Mouse (Mus musculus): ENCODE measurements around the gene Pgm5. TPM values are rescaled to one million over a fixed set of nuclear protein-coding genes. Genes with fewer than 3 reads are reported as not detected.

Gene Pgm5
- polyA plus RNA-seq, 1 experiment, result 2.4 TPM

DNA sequence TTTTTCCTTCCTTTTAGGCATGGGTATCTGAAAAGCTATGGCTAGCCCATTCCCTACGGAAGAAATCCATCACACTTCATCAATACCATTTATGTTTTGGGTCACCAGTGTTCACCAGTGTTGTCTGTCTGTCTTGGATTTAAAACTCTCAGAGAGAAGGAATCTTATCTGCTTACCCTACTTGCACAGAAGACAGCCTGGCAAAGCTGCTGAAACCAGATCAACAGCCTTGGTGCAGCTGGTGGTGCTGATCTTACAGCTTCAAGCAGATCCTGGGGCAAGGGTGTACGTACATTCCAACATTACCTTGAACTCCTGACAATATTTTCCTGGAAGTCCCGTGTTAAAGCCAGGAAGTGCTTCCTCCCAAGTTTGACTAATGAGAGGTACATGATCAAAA, 55.6 kb downstream of the Pgm5 start:
- no peak overlapping the region for H3K4me3 ChIP-seq (replicated peaks; ENCODE audit: control insufficient read depth, low read depth, low read length)
- TF ChIP-seq POLR2A (IDR thresholded peaks at IDR 0.05; ENCODE audit: borderline replicate concordance, control insufficient read depth, low read depth, low read length) (no peak), CTCF (IDR thresholded peaks at IDR 0.05; ENCODE audit: control insufficient read depth, insufficient read depth, low read length) (no peak)
- no peaks in the 10 kb centered on the region for H3K4me1 ChIP-seq (ENCODE audit: control insufficient read depth, insufficient read depth, low read length)
- no peak overlapping the region for H3K27ac ChIP-seq (ENCODE audit: control insufficient read depth, insufficient read depth, low read depth, low read length, poor library complexity)
- 65% methylated on average over 3 of the region's 3 CpGs for WGBS

GRCm38 (mm10) chr19:24797606-24798005, 64.0 kb downstream of the Pgm5 start:
- Histone ChIP-seq H3K27ac (ENCODE audit: control insufficient read depth, insufficient read depth, low read depth, low read length, poor library complexity) (no peak overlapping the region), H3K4me1 (ENCODE audit: control insufficient read depth, insufficient read depth, low read length) (no peaks in the 10 kb centered on the region), H3K4me3 (replicated peaks; ENCODE audit: control insufficient read depth, low read depth, low read length) (no peak overlapping the region)
- TF ChIP-seq CTCF (IDR thresholded peaks at IDR 0.05; ENCODE audit: control insufficient read depth, insufficient read depth, low read length) (no peak), POLR2A (IDR thresholded peaks at IDR 0.05; ENCODE audit: borderline replicate concordance, control insufficient read depth, low read depth, low read length) (no peak)
- 2% methylated on average over 9 of the region's 9 CpGs for WGBS

DNA sequence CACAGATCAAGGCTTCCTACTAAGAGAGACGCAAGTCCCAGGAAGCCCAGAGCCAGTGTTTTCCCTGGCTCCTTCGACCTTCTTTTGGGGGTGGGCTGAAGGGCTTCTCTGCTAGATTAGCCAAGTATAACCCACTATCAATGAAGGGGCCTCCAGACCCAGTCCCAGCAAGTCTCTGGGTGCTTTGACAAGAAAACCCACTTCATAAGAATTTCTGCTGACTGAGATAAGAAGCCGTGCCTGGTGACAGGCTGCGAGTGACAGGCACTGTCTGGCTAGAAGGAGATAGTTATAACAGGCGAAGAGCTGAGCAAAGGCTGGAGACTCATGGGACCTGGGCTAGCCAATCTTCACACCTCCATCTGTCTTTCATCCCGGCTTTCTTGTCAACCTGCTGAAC, 67.3 kb downstream of the Pgm5 start:
- no peak overlapping the region for H3K4me3 ChIP-seq (replicated peaks; ENCODE audit: control insufficient read depth, low read depth, low read length)
- TF ChIP-seq POLR2A (IDR thresholded peaks at IDR 0.05; ENCODE audit: borderline replicate concordance, control insufficient read depth, low read depth, low read length) (no peak), CTCF (IDR thresholded peaks at IDR 0.05; ENCODE audit: control insufficient read depth, insufficient read depth, low read length) (no peak)
- 60% methylated on average over 6 of the region's 6 CpGs for WGBS
- no peaks in the 10 kb centered on the region for H3K4me1 ChIP-seq (ENCODE audit: control insufficient read depth, insufficient read depth, low read length)
- no peak overlapping the region for H3K27ac ChIP-seq (ENCODE audit: control insufficient read depth, insufficient read depth, low read depth, low read length, poor library complexity)

- 59% methylated on average over 9 of the region's 9 CpGs for WGBS
- H3K27ac ChIP-seq (ENCODE audit: control insufficient read depth, insufficient read depth, low read depth, low read length, poor library complexity), result no peak overlapping the region
- H3K4me1 ChIP-seq (ENCODE audit: control insufficient read depth, insufficient read depth, low read length), result no peaks in the 10 kb centered on the region
- no peak overlapping the region for H3K4me3 ChIP-seq (replicated peaks; ENCODE audit: control insufficient read depth, low read depth, low read length)
- no peak for TF ChIP-seq CTCF (IDR thresholded peaks at IDR 0.05; ENCODE audit: control insufficient read depth, insufficient read depth, low read length)
- no peak for TF ChIP-seq POLR2A (IDR thresholded peaks at IDR 0.05; ENCODE audit: borderline replicate concordance, control insufficient read depth, low read depth, low read length)
Measured at GRCm38 (mm10) chr19:24793545-24794139, 68.0 kb downstream of the Pgm5 start.

- Histone ChIP-seq H3K4me1 (ENCODE audit: control insufficient read depth, insufficient read depth, low read length) (no peaks in the 10 kb centered on the region), H3K27ac (ENCODE audit: control insufficient read depth, insufficient read depth, low read depth, low read length, poor library complexity) (no peak overlapping the region)
- WGBS, result 79% methylated on average over 5 of the region's 5 CpGs
Measured at GRCm38 (mm10) chr19:24792876-24793275, 68.8 kb downstream of the Pgm5 start.

DNA sequence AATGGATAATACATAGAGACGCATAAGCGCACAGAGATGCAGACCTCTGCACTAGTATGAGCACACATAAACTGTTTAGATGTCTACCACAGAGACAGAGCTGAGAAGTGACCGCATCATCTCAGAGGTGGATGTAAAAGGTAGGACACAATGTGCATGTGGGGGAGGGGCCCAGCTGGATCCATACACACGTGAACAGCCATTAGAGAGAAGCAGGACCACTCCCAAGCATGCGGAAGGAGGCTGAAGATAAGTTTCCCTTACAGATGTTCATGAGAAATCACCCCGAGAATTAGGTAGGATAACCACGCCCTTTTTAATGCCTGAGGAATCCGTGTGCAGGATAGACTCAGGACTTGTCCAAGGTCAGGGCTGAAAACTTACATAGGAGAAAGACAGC, 75.8 kb downstream of the Pgm5 start:
- no peak for TF ChIP-seq CTCF (IDR thresholded peaks at IDR 0.05; ENCODE audit: control insufficient read depth, insufficient read depth, low read length)
- no peak for TF ChIP-seq POLR2A (IDR thresholded peaks at IDR 0.05; ENCODE audit: borderline replicate concordance, control insufficient read depth, low read depth, low read length)
- 81% methylated on average over 8 of the region's 8 CpGs for WGBS
- H3K4me1 ChIP-seq (ENCODE audit: control insufficient read depth, insufficient read depth, low read length), result no peaks in the 10 kb centered on the region
- no peak overlapping the region for H3K27ac ChIP-seq (ENCODE audit: control insufficient read depth, insufficient read depth, low read depth, low read length, poor library complexity)
- H3K4me3 ChIP-seq (replicated peaks; ENCODE audit: control insufficient read depth, low read depth, low read length), result no peak overlapping the region

More at GRCm38 (mm10) chr19:24792876-24793275, 68.8 kb downstream of the Pgm5 start:
- no peak overlapping the region for H3K4me3 ChIP-seq (replicated peaks; ENCODE audit: control insufficient read depth, low read depth, low read length)
- TF ChIP-seq POLR2A (IDR thresholded peaks at IDR 0.05; ENCODE audit: borderline replicate concordance, control insufficient read depth, low read depth, low read length), result no peak
- no peak for TF ChIP-seq CTCF (IDR thresholded peaks at IDR 0.05; ENCODE audit: control insufficient read depth, insufficient read depth, low read length)

DNA sequence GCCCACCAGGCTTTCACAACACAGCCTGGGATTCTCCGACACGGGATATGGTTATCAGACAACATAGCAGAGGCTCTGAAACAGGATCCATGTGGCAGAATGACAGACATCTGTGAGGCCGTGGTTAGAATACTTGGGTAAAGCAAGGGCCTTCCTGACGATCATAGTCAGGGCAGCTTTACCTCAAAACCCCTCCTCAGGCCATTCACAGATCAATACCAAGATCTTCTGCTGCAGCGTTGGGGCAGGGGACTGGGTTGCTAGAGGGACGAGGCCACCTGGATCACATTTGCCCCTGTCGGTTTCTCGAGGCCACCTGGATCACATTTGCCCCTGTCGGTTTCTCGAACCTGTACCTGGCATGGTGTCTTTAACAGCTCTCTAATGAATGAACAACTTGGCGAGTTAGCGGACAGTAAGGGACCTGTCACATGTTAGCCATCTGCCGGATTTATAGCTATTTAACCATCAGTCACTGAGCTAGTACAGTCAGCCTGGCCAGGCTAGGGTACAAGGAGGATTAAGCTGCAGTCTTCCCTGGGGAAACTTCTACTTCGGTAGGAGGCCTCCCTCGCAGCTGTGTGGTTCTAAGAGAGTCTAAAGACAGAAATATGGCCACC, 76.5 kb downstream of the Pgm5 start:
- 79% methylated on average over 15 of the region's 15 CpGs for WGBS
- no peak for TF ChIP-seq POLR2A (IDR thresholded peaks at IDR 0.05; ENCODE audit: borderline replicate concordance, control insufficient read depth, low read depth, low read length)
- no peak for TF ChIP-seq CTCF (IDR thresholded peaks at IDR 0.05; ENCODE audit: control insufficient read depth, insufficient read depth, low read length)
- Histone ChIP-seq H3K4me3 (replicated peaks; ENCODE audit: control insufficient read depth, low read depth, low read length) (no peak overlapping the region), H3K27ac (ENCODE audit: control insufficient read depth, insufficient read depth, low read depth, low read length, poor library complexity) (no peak overlapping the region), H3K4me1 (ENCODE audit: control insufficient read depth, insufficient read depth, low read length) (no peaks in the 10 kb centered on the region)

DNA sequence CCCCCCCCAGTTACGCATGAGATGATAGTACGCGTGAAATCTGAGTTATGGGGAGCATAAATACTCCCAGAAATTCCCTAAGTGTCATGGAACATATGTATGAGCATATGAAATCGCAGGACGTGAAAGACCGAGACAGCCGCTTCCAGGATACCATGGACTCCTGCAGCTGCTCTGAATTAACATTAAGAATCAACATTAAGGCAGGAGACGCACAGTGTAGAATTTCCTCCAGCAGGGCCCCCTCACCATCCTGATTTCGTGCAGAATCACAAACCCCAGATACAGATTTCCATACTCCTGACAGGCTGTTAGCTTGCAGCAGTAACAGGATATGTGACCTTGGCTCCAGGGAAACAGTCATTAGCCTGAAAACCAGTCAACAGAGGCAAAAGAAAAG, 77.9 kb downstream of the Pgm5 start:
- Histone ChIP-seq H3K4me1 (ENCODE audit: control insufficient read depth, insufficient read depth, low read length) (no peaks in the 10 kb centered on the region), H3K4me3 (replicated peaks; ENCODE audit: control insufficient read depth, low read depth, low read length) (no peak overlapping the region), H3K27ac (ENCODE audit: control insufficient read depth, insufficient read depth, low read depth, low read length, poor library complexity) (no peak overlapping the region)
- TF ChIP-seq CTCF (IDR thresholded peaks at IDR 0.05; ENCODE audit: control insufficient read depth, insufficient read depth, low read length) (no peak), POLR2A (IDR thresholded peaks at IDR 0.05; ENCODE audit: borderline replicate concordance, control insufficient read depth, low read depth, low read length) (no peak)
- 87% methylated on average over 9 of the region's 9 CpGs for WGBS
